Mouse (Mus musculus) neural tube, embryonic 15.5 days (tissue): ENCODE measurements around the gene Cadm1. TPM values are rescaled to one million over a fixed set of nuclear protein-coding genes. Genes with fewer than 3 reads are reported as not detected.

Experiments
- ATAC-seq: fragments of 200-750 bp; cut with Nextera tagmentation; 2 replicates; pipeline ENCODE4 v1.8.0; 2017; ENCODE audit warnings: mild to moderate bottlenecking, moderate TSS enrichment, moderate library complexity; ENCODE audit not compliant: low FRiP score
- H3K27ac ChIP-seq: fragments of 300-500 bp; sonication (generic); replicated peaks from 2 replicates; pipeline ENCODE4 v1.5.1; 2015; ENCODE audit warnings: mild to moderate bottlenecking, inconsistent platforms
- H3K27me3 ChIP-seq: fragments of 300-500 bp; sonication (generic); replicated peaks from 2 replicates; pipeline ENCODE4 v1.6.1; 2015; ENCODE audit warnings: inconsistent platforms
- H3K36me3 ChIP-seq: fragments of 300-500 bp; sonication (generic); 2 replicates; pipeline ENCODE4 v1.6.1; 2015; ENCODE audit warnings: inconsistent platforms
- H3K4me1 ChIP-seq: fragments of 300-500 bp; sonication (generic); 2 replicates; pipeline ENCODE4 v1.6.1; 2015; ENCODE audit warnings: inconsistent platforms
- H3K4me2 ChIP-seq: fragments of 300-500 bp; sonication (generic); 2 replicates; pipeline ENCODE4 v1.6.1; 2015; ENCODE audit warnings: inconsistent platforms, mild to moderate bottlenecking, moderate library complexity
- H3K4me3 ChIP-seq: fragments of 300-500 bp; sonication (generic); replicated peaks from 2 replicates; pipeline ENCODE4 v1.5.1; 2015; ENCODE audit warnings: mild to moderate bottlenecking, inconsistent platforms
- H3K9ac ChIP-seq: fragments of 300-500 bp; sonication (generic); replicated peaks from 2 replicates; pipeline ENCODE4 v1.6.1; 2015; ENCODE audit warnings: mild to moderate bottlenecking, inconsistent platforms
- H3K9me3 ChIP-seq: fragments of 300-500 bp; sonication (generic); replicated peaks from 2 replicates; pipeline ENCODE4 v1.6.1; 2016; ENCODE audit warnings: inconsistent platforms
- WGBS: fragments of 180-500 bp; shearing (Covaris S2); methylation state at CpG from one replicate; pipeline ENCODE4 v1.1.7; 2015; ENCODE audit warnings: mixed read lengths; 5-methylcytosine and 5-hydroxymethylcytosine counted together
- polyA plus RNA-seq: library from polyadenylated mRNA; unstranded; fragments of >200 nt; fragmentation: Nextera tagmentation; extraction: Ambion mirVana; gene quantifications from 2 replicates; pipeline ENCODE4 v1.2.1, GENCODE M21; 2015

Gene Cadm1
- polyA plus RNA-seq, 1 experiment from 2014 or later: 157 TPM

- peak overlapping the region; percentile 80 for H3K4me2 ChIP-seq
- H3K4me1 ChIP-seq: peaks cover 32% of the 10 kb centered on the region
- H3K4me3 ChIP-seq: peak overlapping the region; percentile 82
- WGBS: 3% methylated on average over 11 of the region's 11 CpGs
- H3K36me3 ChIP-seq: no peaks in the 10 kb centered on the region
- peak overlapping the region; percentile 65; the same call in 1 of the 2 replicates for H3K9ac ChIP-seq
- peak overlapping the region; percentile 94 for H3K27ac ChIP-seq
- no peaks in the 10 kb centered on the region for H3K9me3 ChIP-seq
- no peak for ATAC-seq
- H3K27me3 ChIP-seq: no peaks in the 10 kb centered on the region
These were observed 791 bp upstream of the Cadm1 start for GRCm38 (mm10) chr9:47529182-47529581.

- Histone ChIP-seq H3K27ac (peak overlapping the region; percentile 94), H3K4me2 (peak overlapping the region; percentile 80), H3K4me1 (peaks cover 32% of the 10 kb centered on the region), H3K9me3 (no peaks in the 10 kb centered on the region), H3K27me3 (no peaks in the 10 kb centered on the region), H3K9ac (peak overlapping the region; percentile 88), H3K4me3 (peak overlapping the region; percentile 82), H3K36me3 (no peaks in the 10 kb centered on the region)
- under 1% methylated on average over 26 of the region's 30 CpGs for WGBS
- ATAC-seq: peak; percentile 49
These were observed 560 bp downstream of the Cadm1 start for GRCm38 (mm10) chr9:47530544-47530921.

GRCm38 (mm10) chr9:47530922-47531850, 1.2 kb downstream of the Cadm1 start:
- peak overlapping the region; percentile 88 for H3K9ac ChIP-seq
- peaks cover 32% of the 10 kb centered on the region for H3K4me1 ChIP-seq
- no peaks in the 10 kb centered on the region for H3K27me3 ChIP-seq
- peak overlapping the region; percentile 80 for H3K4me2 ChIP-seq
- no peaks in the 10 kb centered on the region for H3K9me3 ChIP-seq
- ATAC-seq: peak; percentile 16
- under 1% methylated on average over 80 of the region's 110 CpGs for WGBS
- H3K4me3 ChIP-seq: peak overlapping the region; percentile 82
- H3K36me3 ChIP-seq: no peaks in the 10 kb centered on the region
- H3K27ac ChIP-seq: peak overlapping the region; percentile 94

GRCm38 (mm10) chr9:47532215-47532865, 2.4 kb downstream of the Cadm1 start:
- ATAC-seq: no peak
- peak overlapping the region; percentile 88 for H3K9ac ChIP-seq
- WGBS: 2% methylated on average over 20 of the region's 20 CpGs
- peak overlapping the region; percentile 94 for H3K27ac ChIP-seq
- H3K4me1 ChIP-seq: peaks cover 32% of the 10 kb centered on the region
- H3K9me3 ChIP-seq: no peaks in the 10 kb centered on the region
- H3K36me3 ChIP-seq: no peaks in the 10 kb centered on the region
- H3K4me3 ChIP-seq: peak overlapping the region; percentile 82
- peak overlapping the region; percentile 80 for H3K4me2 ChIP-seq
- H3K27me3 ChIP-seq: no peaks in the 10 kb centered on the region

GRCm38 (mm10) chr9:47533461-47533860, 3.5 kb downstream of the Cadm1 start:
- no peaks in the 10 kb centered on the region for H3K9me3 ChIP-seq
- peak overlapping the region; percentile 82 for H3K4me3 ChIP-seq
- 7% methylated on average over 8 of the region's 8 CpGs for WGBS
- no peaks in the 10 kb centered on the region for H3K36me3 ChIP-seq
- peak overlapping the region; percentile 80 for H3K4me2 ChIP-seq
- ATAC-seq: no peak
- no peak overlapping the region for H3K27ac ChIP-seq
- H3K27me3 ChIP-seq: no peaks in the 10 kb centered on the region
- H3K4me1 ChIP-seq: peaks cover 36% of the 10 kb centered on the region
- peak overlapping the region; percentile 29 for H3K9ac ChIP-seq

- ATAC-seq: no peak
- no peak overlapping the region for H3K4me2 ChIP-seq
- no peak overlapping the region for H3K9ac ChIP-seq
- H3K27me3 ChIP-seq: no peaks in the 10 kb centered on the region
- 87% methylated on average over 11 of the region's 11 CpGs for WGBS
- H3K4me1 ChIP-seq: peaks cover 29% of the 10 kb centered on the region
- no peak overlapping the region for H3K27ac ChIP-seq
- no peaks in the 10 kb centered on the region for H3K9me3 ChIP-seq
- H3K36me3 ChIP-seq: no peaks in the 10 kb centered on the region; the same call in 1 of the 2 replicates
- no peak overlapping the region for H3K4me3 ChIP-seq
These were observed 4.9 kb downstream of the Cadm1 start for GRCm38 (mm10) chr9:47534573-47535475.

- 57% methylated on average over 7 of the region's 7 CpGs for WGBS
- Histone ChIP-seq H3K4me2 (peak overlapping the region; percentile 46; the same call in 1 of the 2 replicates), H3K4me1 (peaks cover 12% of the 10 kb centered on the region), H3K4me3 (no peak overlapping the region), H3K9me3 (no peaks in the 10 kb centered on the region), H3K36me3 (no peaks in the 10 kb centered on the region), H3K27me3 (no peaks in the 10 kb centered on the region), H3K9ac (no peak overlapping the region), H3K27ac (no peak overlapping the region)
- no peak for ATAC-seq
These were observed 15.3 kb downstream of the Cadm1 start for GRCm38 (mm10) chr9:47545245-47545644.

GRCm38 (mm10) chr9:47545667-47546066, 15.7 kb downstream of the Cadm1 start:
- Histone ChIP-seq H3K4me2 (peak overlapping the region; percentile 46), H3K36me3 (no peaks in the 10 kb centered on the region), H3K27me3 (no peaks in the 10 kb centered on the region), H3K27ac (no peak overlapping the region), H3K4me1 (peaks cover 12% of the 10 kb centered on the region), H3K4me3 (no peak overlapping the region; the same call in 1 of the 2 replicates), H3K9me3 (no peaks in the 10 kb centered on the region), H3K9ac (0 out of 2 replicates have a peak overlapping the region, but pooled peaks have one; percentile 6)
- ATAC-seq: no peak
- WGBS: 15% methylated on average over 12 of the region's 12 CpGs

- Histone ChIP-seq H3K36me3 (no peaks in the 10 kb centered on the region), H3K9me3 (no peaks in the 10 kb centered on the region), H3K9ac (no peak overlapping the region), H3K27me3 (no peaks in the 10 kb centered on the region), H3K4me2 (no peak overlapping the region), H3K27ac (no peak overlapping the region), H3K4me3 (no peak overlapping the region), H3K4me1 (peaks cover 12% of the 10 kb centered on the region)
- 96% methylated on average over 12 of the region's 12 CpGs for WGBS
- no peak for ATAC-seq
These were observed 18.4 kb downstream of the Cadm1 start for GRCm38 (mm10) chr9:47548402-47548801.

GRCm38 (mm10) chr9:47548916-47549315, 18.9 kb downstream of the Cadm1 start:
- Histone ChIP-seq H3K9ac (no peak overlapping the region), H3K4me2 (no peak overlapping the region), H3K27ac (no peak overlapping the region), H3K36me3 (no peaks in the 10 kb centered on the region), H3K27me3 (no peaks in the 10 kb centered on the region), H3K4me1 (peaks cover 12% of the 10 kb centered on the region), H3K9me3 (no peaks in the 10 kb centered on the region), H3K4me3 (no peak overlapping the region)
- ATAC-seq: no peak
- WGBS: 84% methylated on average over 5 of the region's 5 CpGs

GRCm38 (mm10) chr9:47552960-47553575, 23.1 kb downstream of the Cadm1 start:
- Histone ChIP-seq H3K36me3 (no peaks in the 10 kb centered on the region), H3K27ac (no peak overlapping the region), H3K4me3 (no peak overlapping the region), H3K4me1 (peaks cover 13% of the 10 kb centered on the region), H3K9me3 (no peaks in the 10 kb centered on the region), H3K27me3 (no peaks in the 10 kb centered on the region), H3K4me2 (no peak overlapping the region), H3K9ac (no peak overlapping the region)
- WGBS: 84% methylated on average over 10 of the region's 10 CpGs
- ATAC-seq: no peak
